Mouse (Mus musculus): Measurements from ENCODE around the gene Son. TPM values are rescaled to one million over a fixed set of nuclear protein-coding genes. Genes with fewer than 3 reads are reported as not detected.

Son gene
- polyA plus RNA-seq (2012; rRNA removed): 78.0 and 81.9 TPM in 2 replicates

DNA sequence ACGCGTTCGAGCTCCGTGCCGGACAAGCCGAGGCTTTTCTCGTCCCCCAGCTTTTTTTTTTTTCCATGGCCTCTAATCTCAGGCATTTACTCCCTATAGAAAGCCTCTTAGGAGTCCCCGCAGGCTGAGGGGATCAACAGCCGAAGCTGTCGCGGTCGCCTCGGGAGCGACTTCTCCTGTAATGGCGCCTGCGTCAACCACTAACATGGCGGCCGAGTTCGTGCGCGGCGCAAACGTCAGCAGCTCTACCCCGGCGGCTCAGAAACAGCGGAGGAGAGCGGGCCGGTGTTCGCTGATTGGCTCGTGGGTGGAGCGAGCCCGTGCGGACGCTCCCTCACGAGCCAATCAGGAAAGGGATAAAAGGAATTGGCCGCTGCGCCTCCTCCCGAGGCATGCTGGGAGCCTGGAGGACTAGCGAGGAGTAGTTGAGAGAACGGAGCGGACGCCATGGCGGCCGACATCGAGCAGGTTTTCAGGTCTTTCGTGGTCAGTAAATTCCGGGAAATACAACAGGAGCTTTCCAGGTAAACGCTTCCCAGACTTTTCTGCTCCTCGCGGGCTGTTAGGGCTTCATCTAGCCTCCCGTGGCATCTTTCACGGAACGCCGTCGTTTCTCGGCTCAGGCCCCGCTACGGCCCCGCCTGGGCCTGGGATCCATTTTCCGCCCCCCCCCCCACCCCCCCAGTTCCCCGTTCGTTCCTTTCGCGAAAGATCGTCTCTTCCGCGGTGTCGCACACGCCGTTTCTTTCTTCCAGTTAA is at the start of gene Son:
TSS of gene Son (plus strand) at position 46 of the 759 bp plus-strand sequence.
- TF ChIP-seq POLR2A (IDR thresholded peaks at IDR 0.05; ENCODE audit: low read depth, low read length) (peak; percentile 92), CTCF (conservative IDR thresholded peaks at IDR 0.05; ENCODE audit: insufficient read depth, insufficient read length, low read depth, low read length) (no peak)
- no peaks in the 10 kb centered on the region for H3K27me3 ChIP-seq (replicated peaks; ENCODE audit: control insufficient read depth, insufficient read depth, low read length)
- peaks cover 6% of the 10 kb centered on the region; the same call in 1 of the 2 replicates for H3K4me1 ChIP-seq (ENCODE audit: control insufficient read depth, insufficient read depth, low read length)
- peak; percentile 99 for DNase-seq
- H3K4me3 ChIP-seq (ENCODE audit: insufficient read depth, low read depth, low read length): peak within 1 kb of the TSS; percentile 81
- under 1% methylated on average over 68 of the region's 70 CpGs for WGBS
- no peaks in the 10 kb centered on the region; the same call in 1 of the 2 replicates for H3K36me3 ChIP-seq (ENCODE audit: control insufficient read depth, insufficient read depth, low read length)
- peak within 1 kb of the TSS; percentile 98 for H3K27ac ChIP-seq (ENCODE audit: insufficient read depth, low read depth, low read length)

- DNase-seq: peak; percentile 99
- no peaks in the 10 kb centered on the region for H3K36me3 ChIP-seq (ENCODE audit: control insufficient read depth, insufficient read depth, low read length)
- H3K27ac ChIP-seq (ENCODE audit: insufficient read depth, low read depth, low read length): peak within 1 kb of the TSS; percentile 62
- no peaks in the 10 kb centered on the region for H3K27me3 ChIP-seq (replicated peaks; ENCODE audit: control insufficient read depth, insufficient read depth, low read length)
- no peak for TF ChIP-seq CTCF (conservative IDR thresholded peaks at IDR 0.05; ENCODE audit: insufficient read depth, insufficient read length, low read depth, low read length)
- no peak for TF ChIP-seq POLR2A (IDR thresholded peaks at IDR 0.05; ENCODE audit: low read depth, low read length)
- H3K4me1 ChIP-seq (ENCODE audit: control insufficient read depth, insufficient read depth, low read length): peaks cover 5% of the 10 kb centered on the region; the same call in 1 of the 2 replicates
- peak within 1 kb of the TSS; percentile 84 for H3K4me3 ChIP-seq (ENCODE audit: insufficient read depth, low read depth, low read length)
- under 1% methylated on average over 34 of the region's 34 CpGs for WGBS
These were observed 49.7 kb upstream of the Son start, which contains the start of gene Tmem50b for GRCm38 (mm10) chr16:91597672-91598010. Gene Tmem50b, minus strand, starts transcription at chr16:91597800.

DNA sequence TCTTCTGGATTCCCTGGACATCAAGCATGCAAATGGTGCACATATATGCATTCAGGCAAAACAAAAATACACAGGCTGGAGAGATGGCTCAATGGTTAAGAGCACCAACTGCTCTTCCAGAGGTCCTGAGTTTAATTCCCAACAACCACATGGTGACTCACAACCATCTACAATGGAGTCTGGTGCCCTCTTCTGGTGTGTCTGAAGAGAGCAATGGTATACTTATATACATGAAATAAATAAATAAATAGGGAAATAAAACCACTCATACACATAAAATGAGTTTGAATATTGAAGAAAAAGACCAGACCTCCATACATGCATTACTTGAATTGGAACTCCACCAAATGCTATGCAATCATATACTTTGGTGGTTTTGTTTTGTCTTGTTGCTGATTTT is 48.1 kb upstream of the Son start:
- no peak overlapping the region for H3K27ac ChIP-seq (ENCODE audit: insufficient read depth, low read depth, low read length)
- no peak for DNase-seq
- H3K4me3 ChIP-seq (ENCODE audit: insufficient read depth, low read depth, low read length): no peak overlapping the region
- no peak for TF ChIP-seq CTCF (conservative IDR thresholded peaks at IDR 0.05; ENCODE audit: insufficient read depth, insufficient read length, low read depth, low read length)
- no peak for TF ChIP-seq POLR2A (IDR thresholded peaks at IDR 0.05; ENCODE audit: low read depth, low read length)
- H3K4me1 ChIP-seq (ENCODE audit: control insufficient read depth, insufficient read depth, low read length): peaks cover 5% of the 10 kb centered on the region; the same call in 1 of the 2 replicates
- H3K27me3 ChIP-seq (replicated peaks; ENCODE audit: control insufficient read depth, insufficient read depth, low read length): no peaks in the 10 kb centered on the region
- no peaks in the 10 kb centered on the region for H3K36me3 ChIP-seq (ENCODE audit: control insufficient read depth, insufficient read depth, low read length)

DNA sequence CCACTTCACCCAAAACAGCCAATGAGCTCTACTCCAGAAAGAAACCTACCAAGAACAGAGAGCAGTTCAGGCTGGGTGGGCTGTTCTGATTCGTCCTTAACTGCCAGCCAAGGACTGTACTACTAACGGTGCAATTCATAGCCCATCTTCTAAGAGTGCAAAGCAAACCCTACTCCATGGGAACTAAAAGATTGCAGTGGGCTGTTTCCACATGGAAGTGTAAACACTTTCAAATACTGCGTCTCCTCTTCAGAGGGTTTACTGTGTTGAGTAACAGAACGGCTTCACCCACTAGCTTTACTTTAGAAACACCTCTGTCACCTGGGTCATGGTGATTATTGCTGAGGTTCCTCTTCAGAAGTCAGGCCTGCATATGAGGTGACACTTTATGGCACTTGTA is 46.2 kb upstream of the Son start:
- Histone ChIP-seq H3K27me3 (replicated peaks; ENCODE audit: control insufficient read depth, insufficient read depth, low read length) (no peaks in the 10 kb centered on the region), H3K36me3 (ENCODE audit: control insufficient read depth, insufficient read depth, low read length) (no peaks in the 10 kb centered on the region), H3K4me3 (ENCODE audit: insufficient read depth, low read depth, low read length) (no peak overlapping the region), H3K4me1 (ENCODE audit: control insufficient read depth, insufficient read depth, low read length) (no peaks in the 10 kb centered on the region; the same call in 1 of the 2 replicates), H3K27ac (ENCODE audit: insufficient read depth, low read depth, low read length) (no peak overlapping the region)
- TF ChIP-seq POLR2A (IDR thresholded peaks at IDR 0.05; ENCODE audit: low read depth, low read length) (no peak), CTCF (conservative IDR thresholded peaks at IDR 0.05; ENCODE audit: insufficient read depth, insufficient read length, low read depth, low read length) (no peak)
- WGBS: 66% methylated on average over 4 of the region's 4 CpGs
- no peak for DNase-seq

- no peak overlapping the region for H3K27ac ChIP-seq (ENCODE audit: insufficient read depth, low read depth, low read length)
- 66% methylated on average over 9 of the region's 9 CpGs for WGBS
These were observed 45.6 kb upstream of the Son start for GRCm38 (mm10) chr16:91601693-91602092.

DNA sequence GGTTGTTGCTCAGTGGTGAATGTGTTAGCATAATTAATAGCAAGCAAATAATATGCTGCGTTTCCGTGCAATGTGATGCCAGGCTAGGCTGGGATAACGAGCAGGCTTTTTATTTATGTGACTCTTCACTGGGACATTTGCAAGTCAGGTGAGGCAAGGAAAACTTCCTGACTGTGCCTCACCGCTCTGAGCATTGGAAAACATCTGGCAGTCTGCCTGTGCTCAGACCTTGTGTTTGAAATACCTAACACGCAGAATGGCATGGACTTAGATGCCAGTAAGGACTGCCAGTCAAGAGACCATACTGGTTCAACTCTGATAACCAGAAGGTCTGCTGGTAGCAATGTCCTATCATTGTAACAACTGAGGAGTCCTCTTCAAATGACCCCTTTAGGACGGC is 42.1 kb upstream of the Son start:
- Histone ChIP-seq H3K4me1 (ENCODE audit: control insufficient read depth, insufficient read depth, low read length) (no peaks in the 10 kb centered on the region; the same call in 1 of the 2 replicates), H3K4me3 (ENCODE audit: insufficient read depth, low read depth, low read length) (no peak overlapping the region), H3K36me3 (ENCODE audit: control insufficient read depth, insufficient read depth, low read length) (no peaks in the 10 kb centered on the region), H3K27ac (ENCODE audit: insufficient read depth, low read depth, low read length) (no peak overlapping the region), H3K27me3 (replicated peaks; ENCODE audit: control insufficient read depth, insufficient read depth, low read length) (no peaks in the 10 kb centered on the region)
- WGBS: 58% methylated on average over 6 of the region's 6 CpGs
- peak; percentile 73 for DNase-seq
- TF ChIP-seq CTCF (conservative IDR thresholded peaks at IDR 0.05; ENCODE audit: insufficient read depth, insufficient read length, low read depth, low read length) (no peak), POLR2A (IDR thresholded peaks at IDR 0.05; ENCODE audit: low read depth, low read length) (no peak)

More at GRCm38 (mm10) chr16:91601693-91602092, 45.6 kb upstream of the Son start:
- Histone ChIP-seq H3K36me3 (ENCODE audit: control insufficient read depth, insufficient read depth, low read length) (no peaks in the 10 kb centered on the region), H3K27me3 (replicated peaks; ENCODE audit: control insufficient read depth, insufficient read depth, low read length) (no peaks in the 10 kb centered on the region), H3K4me1 (ENCODE audit: control insufficient read depth, insufficient read depth, low read length) (no peaks in the 10 kb centered on the region; the same call in 1 of the 2 replicates), H3K4me3 (ENCODE audit: insufficient read depth, low read depth, low read length) (no peak overlapping the region)
- no peak for TF ChIP-seq POLR2A (IDR thresholded peaks at IDR 0.05; ENCODE audit: low read depth, low read length)
- TF ChIP-seq CTCF (conservative IDR thresholded peaks at IDR 0.05; ENCODE audit: insufficient read depth, insufficient read length, low read depth, low read length): no peak
- no peak for DNase-seq

DNA sequence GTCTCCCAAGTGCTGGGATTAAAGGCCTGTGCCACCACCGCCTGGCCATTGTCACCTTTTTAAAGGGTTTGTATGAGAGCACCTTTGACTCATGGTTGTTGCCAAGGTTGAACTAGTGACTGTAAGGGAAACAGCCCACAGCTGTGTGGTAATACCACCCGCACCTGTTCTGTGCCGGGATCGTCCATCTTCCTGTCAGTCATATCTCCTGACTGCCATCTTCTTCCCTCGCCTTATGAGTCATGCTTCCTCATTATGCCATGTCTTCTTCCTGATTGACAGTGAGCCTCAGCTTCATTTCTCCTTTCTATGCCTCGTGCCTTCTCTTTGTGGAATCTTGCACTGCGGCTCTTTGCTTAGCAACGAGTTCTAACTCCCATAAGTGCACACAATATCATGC is 40.3 kb upstream of the Son start:
- no peaks in the 10 kb centered on the region; the same call in 1 of the 2 replicates for H3K4me1 ChIP-seq (ENCODE audit: control insufficient read depth, insufficient read depth, low read length)
- 92% methylated on average over 8 of the region's 8 CpGs for WGBS
- no peak overlapping the region for H3K4me3 ChIP-seq (ENCODE audit: insufficient read depth, low read depth, low read length)
- no peak for DNase-seq
- H3K27me3 ChIP-seq (replicated peaks; ENCODE audit: control insufficient read depth, insufficient read depth, low read length): no peaks in the 10 kb centered on the region
- no peaks in the 10 kb centered on the region for H3K36me3 ChIP-seq (ENCODE audit: control insufficient read depth, insufficient read depth, low read length)
- no peak overlapping the region for H3K27ac ChIP-seq (ENCODE audit: insufficient read depth, low read depth, low read length)
- TF ChIP-seq POLR2A (IDR thresholded peaks at IDR 0.05; ENCODE audit: low read depth, low read length) (no peak), CTCF (conservative IDR thresholded peaks at IDR 0.05; ENCODE audit: insufficient read depth, insufficient read length, low read depth, low read length) (no peak)
